Mouse (Mus musculus) kidney, adult 11 months (tissue): ENCODE data around the gene Olfr1115.
"Not testable (repeated sequence)": the region's sequence is repeated elsewhere in the genome, so short reads cannot be mapped to it uniquely, and the experiment has no call there.

Experiments
- DNase-seq: peaks from one replicate; pipeline ENCODE4 v3.0.0; 2022

The Olfr1115 gene

GRCm38 (mm10) chr2:87247713-87248112 lies at the start of gene Olfr1115:
TSS of gene Olfr1115 (plus strand) at chr2:87248013.
- DNase-seq: no peak

DNA sequence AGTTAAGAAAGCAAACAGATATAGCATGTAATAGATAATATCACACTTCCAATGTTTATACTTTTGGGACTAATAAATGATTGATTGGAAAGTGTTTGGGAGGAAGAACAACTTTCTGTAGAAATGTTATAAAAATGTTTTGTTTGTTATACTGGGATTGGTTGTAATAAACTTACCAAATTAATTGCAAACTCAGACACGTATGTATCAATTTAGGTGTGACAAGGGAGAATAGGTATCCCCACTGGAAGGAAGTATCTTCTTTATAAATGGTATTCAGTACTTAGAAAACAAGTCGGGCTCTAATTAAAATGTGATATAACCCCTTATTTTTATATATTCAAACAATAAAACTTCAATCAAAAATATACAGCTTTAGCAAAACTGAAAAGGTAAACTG lies 39.1 kb upstream of the Olfr1115 start, which contains the start of gene Olfr1113:
Olfr1113 (plus strand) TSS at position 301 of the 400 bp plus-strand sequence.
- no peak for DNase-seq

DNA sequence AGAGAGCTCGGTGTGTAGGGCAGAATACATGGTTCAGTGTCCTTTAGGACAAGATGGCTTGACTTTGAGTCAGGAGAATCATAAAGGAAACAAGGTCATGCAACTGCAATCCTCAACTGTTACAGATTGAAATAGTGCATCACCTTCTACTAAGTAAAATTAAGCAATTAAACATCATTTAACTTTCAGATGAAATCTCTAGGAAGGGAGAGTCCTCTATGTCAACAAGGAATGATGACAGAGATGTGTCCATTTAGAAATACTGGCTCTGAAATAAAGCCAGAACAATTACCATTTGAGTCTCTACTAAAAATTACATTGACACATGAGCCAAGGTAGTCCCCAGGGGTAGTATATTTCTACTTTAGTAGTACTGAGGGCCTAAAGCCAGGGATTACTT lies 19.4 kb downstream of the Olfr1115 start, which contains the start of gene Olfr1116:
Olfr1116 (plus strand) TSS at position 301 of the 400 bp plus-strand sequence.
- DNase-seq: no peak

DNA sequence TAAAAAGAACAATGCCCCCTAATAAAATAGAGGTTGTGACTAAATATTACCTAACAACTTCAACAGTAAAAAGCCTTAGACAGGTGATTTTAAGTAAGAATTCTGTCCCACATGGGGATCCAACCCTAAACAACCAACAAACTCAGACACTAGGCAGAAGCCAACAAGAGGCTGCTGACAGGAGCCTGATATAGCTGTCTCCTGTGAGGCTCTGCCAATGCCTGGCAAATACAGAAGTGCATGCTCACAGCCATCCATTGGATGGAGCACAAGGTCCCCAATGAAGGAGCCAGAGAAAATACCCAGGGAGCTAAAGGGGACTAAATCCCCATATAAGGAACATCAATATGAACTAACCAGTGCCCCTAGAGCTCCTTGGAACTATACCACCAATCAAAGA lies 46.2 kb downstream of the Olfr1115 start:
- DNase-seq: not testable (repeated sequence)
